Mouse (Mus musculus) thymus, postnatal 0 days (tissue): ENCODE data around the gene Homer2. TPM values are rescaled to one million over a fixed set of nuclear protein-coding genes. Genes with fewer than 3 reads are reported as not detected.

Experiments
- DNase-seq: peaks from one replicate; pipeline ENCODE4 v3.0.0-alpha.2; 2015; ENCODE audit warnings: low spot score
- polyA plus RNA-seq: library from polyadenylated mRNA; unstranded; fragments of >200 nt; fragmentation: Nextera tagmentation; extraction: Ambion mirVana; gene quantifications from 2 replicates; pipeline ENCODE4 v1.2.1, GENCODE M21; 2015

The Homer2 gene
- polyA plus RNA-seq, 1 experiment from 2014 or later: 0.95 TPM

DNA sequence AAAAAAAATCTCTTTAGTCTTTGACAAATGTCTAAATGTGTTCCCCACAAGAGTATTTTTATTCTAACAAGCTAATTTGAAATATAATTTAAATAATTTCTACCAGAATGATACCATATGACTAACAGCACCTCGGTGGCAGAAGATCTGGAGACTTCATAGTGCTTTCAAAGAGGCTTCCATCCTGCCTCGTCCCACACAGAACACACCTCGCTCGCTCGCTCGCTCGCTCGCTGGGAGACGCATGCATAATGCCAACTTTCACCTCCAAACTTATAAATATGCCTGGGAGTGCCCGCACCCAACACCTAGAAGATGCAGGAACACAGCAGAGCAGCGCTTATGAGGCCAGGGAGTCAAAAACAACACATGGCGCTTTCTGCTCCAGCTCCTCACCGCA is 9.0 kb downstream of the Homer2 start:
- DNase-seq: no peak

DNA sequence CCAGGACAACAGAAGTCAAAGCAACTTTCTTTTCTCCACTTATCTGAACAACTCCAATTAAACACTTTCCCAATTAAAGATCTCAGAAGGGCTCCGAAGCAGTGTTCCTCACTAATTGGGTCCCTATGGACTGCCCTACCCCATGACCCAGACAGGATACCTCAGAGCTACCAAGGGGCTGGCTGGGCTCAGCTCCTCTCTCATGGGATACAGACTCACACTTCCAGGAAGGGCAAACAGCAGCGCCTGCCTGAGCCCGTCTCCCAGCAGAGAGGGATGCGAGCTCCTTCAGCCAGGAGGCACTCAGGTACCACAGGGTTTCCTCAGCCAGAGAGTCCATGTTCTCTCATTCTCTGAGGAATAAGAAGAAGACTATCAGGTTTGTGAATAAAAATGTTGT is 9.4 kb downstream of the Homer2 start:
- DNase-seq: no peak

GRCm38 (mm10) chr7:81695763-81696533 is 11.4 kb downstream of the Homer2 start:
- no peak for DNase-seq

DNA sequence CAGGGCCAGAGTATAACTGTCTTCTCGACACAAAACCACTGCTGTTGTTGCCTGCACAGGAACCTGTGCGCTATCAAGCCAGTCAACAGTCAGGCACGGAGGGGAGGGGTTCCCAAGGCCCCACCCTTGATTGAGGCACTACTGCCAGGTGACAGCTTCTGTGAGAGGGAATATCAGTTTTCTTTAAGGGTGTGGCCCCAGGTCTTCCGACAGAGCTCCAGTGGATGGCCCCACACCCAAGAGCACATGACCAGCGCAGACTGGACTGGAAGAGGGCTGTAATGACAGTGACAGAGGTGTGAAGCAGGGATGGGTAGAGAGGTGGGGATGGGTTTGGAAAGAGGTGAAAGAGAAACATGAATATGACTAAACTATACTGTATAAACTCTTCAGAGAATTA is 16.3 kb downstream of the Homer2 start:
- no peak for DNase-seq

DNA sequence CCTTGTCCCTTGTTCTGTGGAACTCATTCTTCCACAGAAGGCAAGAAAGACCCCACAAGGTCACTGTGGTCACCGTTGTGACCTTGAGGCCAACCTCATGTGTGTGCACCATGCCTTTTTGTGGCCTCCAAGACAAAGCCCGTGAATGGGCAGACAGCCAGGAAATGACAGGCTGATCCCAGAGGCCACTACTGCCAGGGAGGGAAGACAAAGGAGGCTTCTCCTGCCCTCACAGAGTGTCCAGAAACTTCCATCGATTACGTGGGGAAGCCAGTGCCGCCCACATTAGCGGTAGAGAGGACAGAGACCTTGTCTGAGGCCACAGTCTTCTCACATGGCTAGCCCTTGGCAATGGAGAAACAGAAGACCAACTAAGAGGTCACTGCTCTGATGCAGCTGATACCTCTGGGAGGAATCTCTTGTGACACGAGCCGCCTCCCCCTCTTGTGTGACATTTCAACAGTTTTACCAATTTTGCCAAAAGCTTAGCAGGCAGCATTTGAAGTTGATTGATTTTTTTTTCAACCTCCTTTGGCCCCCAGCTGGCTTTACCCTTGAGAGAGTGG is 18.1 kb downstream of the Homer2 start:
- no peak for DNase-seq

- no peak for DNase-seq
Measured at GRCm38 (mm10) chr7:81688378-81688777, 18.9 kb downstream of the Homer2 start.

GRCm38 (mm10) chr7:81687684-81688316 is 19.5 kb downstream of the Homer2 start:
- DNase-seq: no peak

GRCm38 (mm10) chr7:81685375-81685774 is 22.0 kb downstream of the Homer2 start:
- DNase-seq: no peak

- no peak for DNase-seq
Measured at GRCm38 (mm10) chr7:81683779-81684422, 23.4 kb downstream of the Homer2 start.

- DNase-seq: no peak
Measured at GRCm38 (mm10) chr7:81681386-81681785, 25.9 kb downstream of the Homer2 start.

GRCm38 (mm10) chr7:81673359-81674013 is 33.8 kb downstream of the Homer2 start:
- no peak for DNase-seq

DNA sequence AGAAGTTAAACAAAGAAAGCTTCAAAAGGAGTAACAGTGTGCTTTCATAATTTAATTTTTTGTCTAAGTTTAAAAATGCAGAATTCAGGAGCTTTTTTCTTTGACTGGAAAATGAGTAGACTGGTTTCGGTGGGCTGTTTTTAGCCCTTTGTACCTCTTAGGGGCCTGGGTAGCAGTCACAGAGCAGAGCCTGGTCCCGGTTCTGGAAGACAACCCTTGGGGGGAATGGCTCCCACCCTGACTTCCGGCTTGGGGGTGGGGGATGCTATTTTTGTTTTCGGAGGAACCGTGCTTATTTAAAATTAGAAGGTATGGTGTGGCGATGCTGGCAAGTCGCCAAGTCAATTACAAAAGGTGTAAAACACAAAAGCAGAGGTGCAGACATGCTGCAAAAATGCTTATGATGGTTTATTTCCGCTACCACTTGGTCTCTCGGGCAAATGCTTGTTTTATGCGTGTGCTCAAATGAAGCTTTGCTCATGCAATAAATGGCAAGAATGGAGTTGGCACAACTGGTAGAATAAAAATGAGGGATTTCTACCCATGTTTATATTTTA is 34.5 kb downstream of the Homer2 start:
- no peak for DNase-seq

- no peak for DNase-seq
Measured at GRCm38 (mm10) chr7:81667156-81667555, 40.2 kb downstream of the Homer2 start.

DNA sequence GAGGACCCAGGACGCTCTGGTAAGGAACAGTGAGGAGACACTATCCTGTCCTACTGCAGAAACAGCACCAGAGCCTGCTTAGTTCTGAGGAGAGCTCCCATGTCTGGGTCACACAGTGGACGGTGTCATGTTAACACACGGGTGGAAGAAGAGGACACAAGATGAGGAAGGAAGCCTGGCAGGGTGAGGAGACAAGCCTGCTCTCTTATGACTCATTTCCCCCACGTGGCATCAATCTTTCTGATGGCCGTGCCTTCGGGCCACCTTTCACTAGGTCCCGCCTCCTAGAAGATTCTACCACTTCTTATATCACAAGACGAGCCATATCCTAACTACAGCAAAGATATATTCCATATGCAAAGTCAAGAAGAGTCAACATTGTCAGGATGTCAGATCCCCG is 40.7 kb downstream of the Homer2 start:
- DNase-seq: no peak

GRCm38 (mm10) chr7:81663057-81663456 is 44.3 kb downstream of the Homer2 start:
- DNase-seq: no peak

DNA sequence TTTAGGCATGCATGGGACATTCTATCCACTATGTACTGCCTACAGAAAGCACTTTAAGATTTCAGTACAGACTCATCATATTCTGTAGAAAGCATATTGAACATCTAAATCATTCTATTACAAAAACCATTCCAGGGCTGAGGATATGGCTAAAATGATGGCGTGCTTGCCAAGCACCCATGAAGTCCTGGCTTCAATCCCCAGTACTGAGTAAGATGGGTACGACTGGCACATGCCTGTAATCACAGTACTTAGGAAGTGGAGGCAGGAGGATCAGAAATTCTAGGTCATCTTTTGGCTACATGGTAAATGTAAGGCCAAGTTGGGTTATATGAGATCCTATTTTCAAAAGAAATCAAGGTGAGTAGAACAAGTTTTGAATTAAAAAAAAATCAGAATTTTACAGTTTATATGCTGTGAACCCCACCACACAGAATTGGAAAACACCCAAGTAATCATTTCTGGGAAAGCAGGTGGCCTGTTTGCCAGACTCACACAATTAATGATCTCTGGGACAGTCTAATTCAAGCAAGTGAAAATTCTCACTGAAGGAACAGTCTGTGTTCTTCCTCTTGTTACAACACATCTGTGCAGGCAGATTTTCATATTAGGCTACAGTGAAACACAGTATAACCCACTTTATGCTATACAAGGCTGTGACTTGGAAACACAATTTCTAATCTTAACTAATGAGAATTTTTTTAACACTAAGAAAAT is 49.5 kb downstream of the Homer2 start:
- no peak for DNase-seq

- DNase-seq: no peak
Measured at GRCm38 (mm10) chr7:81657055-81657454, 50.3 kb downstream of the Homer2 start.

GRCm38 (mm10) chr7:81656635-81657034 is 50.7 kb downstream of the Homer2 start:
- no peak for DNase-seq

- no peak for DNase-seq
Measured at GRCm38 (mm10) chr7:81654946-81655718, 52.2 kb downstream of the Homer2 start.

DNA sequence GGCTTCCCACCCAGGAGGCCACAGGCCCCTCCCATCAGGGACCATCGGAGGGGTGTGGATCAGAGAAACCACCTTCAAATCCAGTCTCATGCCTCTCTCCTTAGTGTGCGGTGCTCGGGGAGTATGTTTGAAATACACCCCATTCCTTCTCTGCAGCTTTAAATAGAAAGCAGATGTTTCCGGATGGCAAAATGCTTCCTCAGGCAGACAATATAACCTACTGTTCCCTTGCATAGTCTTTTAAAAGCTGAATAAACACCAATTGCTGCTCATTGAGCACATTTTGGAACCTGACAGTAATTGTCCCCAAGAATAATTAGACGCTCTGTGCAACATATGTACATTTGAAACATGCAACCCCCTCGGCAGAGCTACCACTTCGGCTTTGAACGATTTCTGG is 53.3 kb downstream of the Homer2 start:
- DNase-seq: no peak
